Mouse (Mus musculus) B cell, adult (primary cell): ENCODE results near the gene Fam163a. TPM values are rescaled to one million over a fixed set of nuclear protein-coding genes. Genes with fewer than 3 reads are reported as not detected.

Experiments
- total RNA-seq: library from RNA; stranded (reverse); gene quantifications from 4 replicates; pipeline ENCODE4 v1.2.4, GENCODE M21; 2023; ENCODE audit not compliant: inconsistent age

Gene Fam163a
- not detected in 4 replicates for total RNA-seq

DNA sequence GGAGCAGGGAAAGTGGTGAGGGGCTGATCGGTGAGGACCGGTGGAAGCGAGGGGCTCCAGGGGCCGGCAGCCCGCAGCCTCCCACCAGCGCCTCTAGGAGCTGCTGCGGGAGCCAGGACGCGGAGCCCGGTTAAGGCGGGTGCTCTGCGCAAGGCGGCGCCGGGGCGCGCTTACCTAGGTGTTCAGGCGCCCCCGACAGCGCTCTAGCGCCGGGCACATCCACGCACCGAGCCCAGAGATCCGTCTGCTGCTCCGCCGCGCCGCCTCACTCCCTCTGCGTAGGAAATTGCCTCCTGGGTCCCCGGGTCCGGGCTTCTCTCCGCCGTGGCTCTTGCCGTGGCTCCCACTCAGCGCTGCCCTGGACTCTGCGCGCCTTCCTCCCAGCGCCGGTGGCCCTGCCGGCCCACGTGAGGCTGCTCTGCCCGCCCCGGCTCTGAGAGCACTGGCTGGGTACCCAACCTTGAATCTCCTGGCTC is at the start of gene Fam163a:
Gene Fam163a (minus strand): TSS at position 371 of the 476 bp plus-strand sequence.

DNA sequence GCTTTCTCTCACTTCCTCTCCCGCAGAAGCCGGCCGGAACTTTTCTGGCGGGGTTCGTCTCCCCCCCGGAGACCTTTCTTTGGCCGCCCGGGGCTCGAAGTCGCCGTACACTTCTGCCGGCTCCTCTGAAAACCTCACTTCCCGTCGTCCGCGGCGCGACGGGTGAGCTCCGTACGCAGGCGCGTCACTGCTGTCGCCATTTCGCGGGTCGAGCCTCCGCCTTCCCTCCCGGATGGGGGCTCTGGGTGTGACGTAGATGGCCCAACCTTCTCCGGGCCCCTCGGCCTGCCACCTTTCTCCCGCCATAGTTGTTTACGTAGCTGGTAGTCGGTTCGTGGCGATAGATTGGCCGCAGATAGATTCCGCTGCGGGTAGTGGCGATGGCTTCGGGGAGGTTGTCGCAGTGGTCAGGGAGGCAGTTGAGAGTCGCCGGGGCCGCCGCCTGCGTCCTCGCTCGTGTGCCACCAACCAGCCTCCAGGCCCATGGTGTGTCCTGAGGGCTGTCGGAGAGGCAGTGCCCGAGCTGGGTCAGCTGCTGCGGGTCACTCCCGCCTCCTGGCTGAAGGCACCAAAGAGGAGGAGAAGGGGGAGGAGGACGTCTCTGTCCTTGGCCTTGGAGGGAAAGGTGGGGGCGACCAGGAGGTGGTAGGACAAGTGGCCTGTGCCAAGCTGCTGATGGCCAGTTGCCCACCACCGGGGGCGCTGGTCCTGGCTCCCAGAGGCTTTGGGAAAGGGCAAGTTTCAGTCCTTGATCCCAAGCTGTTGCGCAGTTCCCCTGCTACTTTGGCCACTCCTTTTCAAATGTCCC is 168.7 kb downstream of the Fam163a start, which contains the start of gene Tor1aip1:
Gene Tor1aip1 (minus strand): TSS at position 551 of the 808 bp plus-strand sequence.

DNA sequence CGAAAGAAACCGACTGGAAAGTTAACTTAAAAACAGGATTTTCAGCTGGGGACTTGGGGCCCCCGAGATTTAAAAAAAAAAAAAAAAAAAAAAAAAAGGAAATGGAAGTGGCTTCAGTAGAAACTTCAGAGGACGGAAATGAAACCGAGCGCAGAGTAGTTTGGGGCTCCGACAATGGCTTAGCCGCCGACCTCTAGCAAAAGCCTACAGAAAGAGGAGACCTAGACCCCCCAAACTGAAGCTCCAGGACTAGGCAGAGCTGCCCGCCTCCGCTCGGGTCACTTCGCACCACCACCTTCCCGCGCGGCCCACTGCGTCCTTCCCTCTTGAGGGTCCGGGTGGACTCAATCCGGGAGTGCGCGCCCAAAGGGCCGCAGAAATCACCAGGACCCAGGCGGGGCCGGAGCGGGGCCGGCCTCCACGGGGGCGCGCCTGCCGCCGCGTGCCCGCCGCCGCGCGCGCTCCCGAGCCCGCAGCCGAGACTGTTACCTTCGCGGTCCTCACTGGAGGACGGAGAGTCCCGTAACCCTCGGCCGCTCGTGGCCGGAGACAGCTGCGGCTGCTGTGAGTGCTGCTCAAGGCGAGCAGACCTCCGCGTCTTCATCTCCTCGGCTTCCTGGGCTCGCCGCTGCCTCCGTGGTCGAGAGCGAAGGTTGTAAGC is 169.4 kb downstream of the Fam163a start, which contains the start of gene Tor1aip2:
Gene Tor1aip2 (plus strand): TSS at position 135 of the 661 bp plus-strand sequence.

Other genes with a start within 250 kb of the Fam163a start
- gene Cep350, start 231.8 kb downstream of the Fam163a start, total RNA-seq: 62.5 to 79.4 TPM (median 65.5 TPM) in 4 replicates
- gene Tor1aip2, start 169.6 kb downstream of the Fam163a start, total RNA-seq: 81.7 to 93.1 TPM (median 86.7 TPM) in 4 replicates
- 164 to 190 TPM (median 183 TPM) in 4 replicates for gene Tor1aip1, start 168.5 kb downstream of the Fam163a start, total RNA-seq
- gene Tdrd5, start 98.6 kb upstream of the Fam163a start, total RNA-seq: not detected in 4 replicates
- gene Nphs2, start 105.7 kb upstream of the Fam163a start, total RNA-seq: not detected in 4 replicates
- 1,144 to 1,273 TPM (median 1,220 TPM) in 4 replicates for gene Gm2000, start 161.0 kb upstream of the Fam163a start, total RNA-seq
- 0.36 to 1.0 TPM (median 0.48 TPM) in 3 of 4 replicates, not detected in the other for gene Axdnd1, start 216.1 kb upstream of the Fam163a start, total RNA-seq